12 mouse cellular contexts compared by ENCODE assay signal in genomic region chr1:38263251-38263650, GRCm38 (mm10).
DNase-seq lines count a peak whose midpoint lies in the region; ATAC-seq and TF ChIP-seq lines count a peak whose summit lies in the region.
"Had no signal": no experiment of that assay in that cellular context is flagged by ENCODE, and none has a peak within 500 bp of the region (broad histone marks: within the 10 kb centered on the region; RNA-seq: fewer than 3 reads in every experiment).

No protein-coding gene starts in this region.

- no peak overlapping the region for H3K4me3 ChIP-seq in lung, embryonic 14.5 days (ENCODE audit: low read depth, low read length)
- no peak overlapping the region for H3K4me3 ChIP-seq in lung, adult 2 months (replicated peaks; ENCODE audit: extremely low read depth, low read depth, low read length)
- no peak overlapping the region for H3K4me3 ChIP-seq in hindbrain, embryonic 15.5 days
- no peak overlapping the region for H3K4me3 ChIP-seq in neural tube, embryonic 14.5 days (ENCODE audit: low read depth, low read length)
- H3K4me3 ChIP-seq: erythroblast, embryonic 14.5 days had no signal

- 36% methylated on average over 8 of the region's 8 CpGs for WGBS in lung, embryonic 14.5 days
- 62% methylated on average over 8 of the region's 8 CpGs for WGBS in lung, adult 2 months
- WGBS in hindbrain, embryonic 15.5 days = 18% methylated on average over 8 of the region's 8 CpGs
- 16% methylated on average over 8 of the region's 8 CpGs for WGBS in neural tube, embryonic 14.5 days

- H3K36me3 ChIP-seq in lung, embryonic 14.5 days (ENCODE audit: insufficient read depth) = peaks cover 4% of the 10 kb centered on the region; the same call in 1 of the 2 replicates
- H3K36me3 ChIP-seq in hindbrain, embryonic 15.5 days = no peaks in the 10 kb centered on the region
- H3K36me3 ChIP-seq in neural tube, embryonic 14.5 days (ENCODE audit: control insufficient read depth, insufficient read depth, low read length) = no peaks in the 10 kb centered on the region

- no peak overlapping the region for H3K27ac ChIP-seq in lung, embryonic 14.5 days (ENCODE audit: low read depth)
- peak overlapping the region; percentile 60 for H3K27ac ChIP-seq in hindbrain, embryonic 15.5 days (replicated peaks)
- peak overlapping the region; percentile 66 for H3K27ac ChIP-seq in neural tube, embryonic 14.5 days (ENCODE audit: low read depth, low read length)

- 0 out of 2 replicates have a peak, but pooled peaks cover 6% of the 10 kb centered on the region for H3K9me3 ChIP-seq in lung, embryonic 14.5 days (ENCODE audit: low read depth, low read length)
- H3K9me3 ChIP-seq in hindbrain, embryonic 15.5 days = no peaks in the 10 kb centered on the region
- H3K9me3 ChIP-seq in neural tube, embryonic 14.5 days (ENCODE audit: control insufficient read depth, low read length) = no peaks in the 10 kb centered on the region

- TF ChIP-seq POLR2A in lung, adult 2 months (IDR thresholded peaks at IDR 0.05; ENCODE audit: borderline replicate concordance, extremely low read depth, low read depth, low read length) = no peak

- H3K4me1 ChIP-seq in lung, embryonic 14.5 days (ENCODE audit: insufficient read depth) = no peaks in the 10 kb centered on the region; the same call in 1 of the 2 replicates
- peaks cover 4% of the 10 kb centered on the region; the same call in 1 of the 2 replicates for H3K4me1 ChIP-seq in lung, adult 2 months (ENCODE audit: control insufficient read depth, insufficient read depth, low read length)
- peaks cover 38% of the 10 kb centered on the region for H3K4me1 ChIP-seq in hindbrain, embryonic 15.5 days (replicated peaks)
- H3K4me1 ChIP-seq in neural tube, embryonic 14.5 days (ENCODE audit: control insufficient read depth, insufficient read depth, low read length) = peaks cover 27% of the 10 kb centered on the region

- ATAC-seq in cerebellum, adult (ENCODE audit: insufficient number of reproducible peaks, low FRiP score, low TSS enrichment) = no peak
- peak; percentile 26; the same call in 1 of the 2 replicates for ATAC-seq in lung, embryonic 14.5 days (ENCODE audit: insufficient read depth)
- peak; percentile 60 for ATAC-seq in hindbrain, embryonic 15.5 days (ENCODE audit: low FRiP score, low read depth)
- ATAC-seq in neural tube, embryonic 14.5 days (ENCODE audit: low read depth) = peak; percentile 79

- peak; percentile 55 for DNase-seq in cerebellum, postnatal 14 days
- DNase-seq in lung, embryonic 14.5 days = peak; percentile 50
- DNase-seq in lung, adult 2 months = no peak
- DNase-seq in kidney, adult 18-20 months = no peak
- DNase-seq in spleen, postnatal 10 days (ENCODE audit: low spot score in 2 of 2) = no peak
- DNase-seq: kidney, postnatal 25 days; right cerebral cortex, postnatal 25 days; thymus, adult 2 months had no signal

- no peaks in the 10 kb centered on the region for H3K27me3 ChIP-seq in lung, embryonic 14.5 days (ENCODE audit: insufficient read depth, low read length)
- H3K27me3 ChIP-seq in hindbrain, embryonic 15.5 days = no peaks in the 10 kb centered on the region
- no peaks in the 10 kb centered on the region for H3K27me3 ChIP-seq in neural tube, embryonic 14.5 days (ENCODE audit: control insufficient read depth, insufficient read depth, low read length)

- H3K9ac ChIP-seq in lung, embryonic 14.5 days = no peak overlapping the region
- H3K9ac ChIP-seq in hindbrain, embryonic 15.5 days = no peak overlapping the region
- no peak overlapping the region for H3K9ac ChIP-seq in neural tube, embryonic 14.5 days (replicated peaks; ENCODE audit: low read depth, low read length)

- no peak overlapping the region for H3K4me2 ChIP-seq in lung, embryonic 14.5 days
- H3K4me2 ChIP-seq in hindbrain, embryonic 15.5 days = 0 out of 2 replicates have a peak overlapping the region, but pooled peaks have one; percentile 5
- no peak overlapping the region for H3K4me2 ChIP-seq in neural tube, embryonic 14.5 days (ENCODE audit: low read depth, low read length)

- TF ChIP-seq CTCF in lung, embryonic 14.5 days (IDR thresholded peaks at IDR 0.05; ENCODE audit: low read depth) = no peak
- TF ChIP-seq CTCF in lung, adult 2 months (IDR thresholded peaks at IDR 0.05; ENCODE audit: insufficient read depth, low read length) = no peak

Comparison
In these comparisons a context has a peak if more than half of its experiments do, and no peak if none do; other contexts are left out.
1. DNase-seq: peak in cerebellum, postnatal 14 days (2 of 2) and lung, embryonic 14.5 days (single experiment); none in lung, adult 2 months (single experiment), kidney, adult 18-20 months (single experiment) and spleen, postnatal 10 days (0 of 2).